Mouse (Mus musculus) layer of hippocampus, postnatal 10 days (tissue): Measurements from ENCODE around the gene Gm49325. TPM values are rescaled to one million over a fixed set of nuclear protein-coding genes. Genes with fewer than 3 reads are reported as not detected.
"Not testable (repeated sequence)": the region's sequence is repeated elsewhere in the genome, so short reads cannot be mapped to it uniquely, and the experiment has no call there.

ENCODE experiments used
- DNase-seq, 2 experiments: peaks; one replicate each; pipeline ENCODE4 v3.0.0; 2021; ENCODE audit warnings: low spot score in 2 of 2
- microRNA-seq, 2 experiments: library from miRNA; unstranded; fragments of <30 nt; microRNA quantifications; one replicate each; pipeline ENCODE4 v1.2.0; 2021
- total RNA-seq, 2 experiments: library from RNA; stranded (reverse); gene quantifications; 2 replicates each; pipeline ENCODE4 v1.2.3; 2021

Gm49325 gene
- total RNA-seq, 2 experiments from 2014 or later = 17.9 to 34.8 TPM

GRCm38 (mm10) chr10:77671519-77671918 is 65.5 kb downstream of the Gm49325 start:
- DNase-seq = no peak

DNA sequence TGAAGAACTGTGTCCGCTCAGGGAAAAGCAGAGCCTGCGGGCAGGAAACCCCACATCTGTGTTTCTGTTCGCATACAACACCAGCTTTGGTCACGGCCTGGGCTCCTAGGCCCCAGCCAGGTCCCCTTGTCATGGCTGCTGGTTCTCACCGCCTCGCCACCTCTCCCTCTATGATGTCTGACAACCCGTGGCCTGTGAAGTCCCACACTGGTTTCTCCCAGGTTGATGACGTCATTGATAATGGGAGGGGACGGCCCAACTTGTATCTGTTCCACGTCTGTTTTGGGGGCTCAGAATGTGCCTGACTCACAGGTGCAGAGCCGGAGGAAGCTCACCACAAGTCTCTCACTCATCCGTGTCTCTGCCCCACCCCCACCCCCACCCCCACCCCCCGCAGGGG is 67.8 kb downstream of the Gm49325 start:
- no peak for DNase-seq

DNA sequence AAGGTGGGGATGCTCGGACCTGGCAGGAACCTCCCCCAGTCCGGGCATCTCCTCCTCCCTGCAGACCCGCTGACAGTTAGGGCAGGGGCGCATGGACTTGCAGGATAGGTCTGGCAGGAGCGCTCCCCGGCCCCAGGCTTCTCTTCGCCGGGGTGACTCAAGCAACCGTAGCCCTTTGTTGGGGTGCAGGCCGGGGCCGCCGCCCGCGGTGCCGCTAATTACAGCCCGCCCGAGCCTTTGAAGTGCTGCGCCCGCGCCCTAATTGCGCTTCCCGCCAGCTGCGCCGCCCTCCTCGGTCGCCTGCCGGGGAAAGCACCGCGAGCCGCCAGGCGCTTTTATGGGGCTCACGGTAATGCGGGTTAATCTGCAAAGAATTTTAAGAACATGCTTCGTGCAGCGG is 71.6 kb downstream of the Gm49325 start:
- peak; percentile 32 to 47 for DNase-seq

DNA sequence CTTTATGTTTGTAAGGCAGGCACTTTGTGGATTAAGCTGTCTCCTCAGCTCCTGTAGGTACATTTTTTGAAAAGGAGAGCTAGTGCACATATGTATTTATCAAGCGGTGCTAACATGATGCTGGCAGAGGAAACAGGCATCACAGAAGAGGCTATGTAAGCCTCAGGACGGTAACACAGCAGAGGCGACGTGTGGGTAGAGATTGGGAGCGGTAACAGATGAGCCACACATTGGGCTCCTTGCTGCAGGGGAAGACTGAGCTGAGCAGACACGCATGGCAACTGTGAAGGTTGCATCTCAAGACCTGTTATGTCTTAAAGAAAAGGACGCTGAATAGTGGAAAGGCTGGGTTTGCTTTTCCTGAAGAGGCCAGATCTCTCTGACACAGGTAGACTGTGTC is 77.0 kb downstream of the Gm49325 start:
- DNase-seq = no peak

GRCm38 (mm10) chr10:77684181-77684580 is 78.2 kb downstream of the Gm49325 start:
- DNase-seq = no peak

DNA sequence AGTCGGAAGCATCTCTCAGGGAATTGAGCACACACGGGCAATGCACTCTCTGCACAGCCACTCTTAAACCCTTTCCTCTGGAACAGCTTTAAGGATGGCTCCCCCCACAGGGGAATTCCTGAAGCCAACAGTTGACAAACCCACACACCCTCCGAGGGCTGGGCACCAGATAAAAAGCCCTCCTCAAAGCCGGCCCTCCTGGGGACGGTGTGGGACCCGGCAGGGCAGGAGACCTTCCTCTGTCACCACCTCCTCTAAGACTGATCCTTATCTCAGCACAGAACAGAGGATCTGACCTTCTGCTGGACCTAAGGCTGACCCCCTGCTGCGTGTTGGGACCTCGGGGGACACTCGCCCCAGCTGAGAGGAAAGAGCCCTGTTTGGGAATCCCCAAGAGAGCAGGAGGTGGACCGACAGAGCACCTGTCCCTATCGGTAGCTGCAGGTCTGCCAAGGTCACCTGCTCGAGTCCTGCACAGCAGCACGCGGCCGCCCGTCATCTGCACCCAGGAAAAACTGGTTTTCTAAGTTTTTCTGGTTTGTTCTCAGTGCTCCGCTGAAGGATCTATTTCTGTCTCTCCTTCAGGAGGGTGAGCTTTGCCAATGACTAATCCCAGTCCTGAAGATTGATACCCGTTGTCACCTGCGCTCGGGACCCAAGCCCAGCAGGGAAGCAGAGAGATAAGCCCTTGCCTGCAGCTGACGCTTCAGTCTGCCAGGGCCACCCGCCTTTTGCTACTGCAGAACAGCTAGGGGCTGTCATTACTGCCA is 80.1 kb downstream of the Gm49325 start, which contains the start of gene Tspear:
Gene Tspear, plus strand, starts transcription at position 675 of the 770 bp plus-strand sequence.
- no peak for DNase-seq

DNA sequence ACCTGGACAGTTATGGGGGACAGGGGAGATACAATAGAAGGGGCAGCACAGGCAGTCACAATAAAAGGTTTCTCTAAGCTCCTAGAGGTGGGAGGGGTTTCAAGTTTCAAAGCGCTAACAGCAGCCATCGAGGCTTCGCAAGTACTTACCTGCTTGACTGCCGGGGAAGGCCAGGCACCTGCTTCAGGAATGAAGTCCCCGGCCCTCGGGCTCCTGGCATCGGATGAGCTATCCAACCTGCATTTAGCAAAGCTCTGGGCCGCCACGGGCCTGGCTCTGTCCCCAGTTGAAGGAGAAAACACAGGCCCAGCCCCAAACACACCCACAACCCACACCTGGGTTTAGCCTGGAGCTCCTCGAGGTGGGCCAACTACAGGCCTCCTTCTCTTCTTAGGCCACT is 81.0 kb downstream of the Gm49325 start:
- no peak for DNase-seq

DNA sequence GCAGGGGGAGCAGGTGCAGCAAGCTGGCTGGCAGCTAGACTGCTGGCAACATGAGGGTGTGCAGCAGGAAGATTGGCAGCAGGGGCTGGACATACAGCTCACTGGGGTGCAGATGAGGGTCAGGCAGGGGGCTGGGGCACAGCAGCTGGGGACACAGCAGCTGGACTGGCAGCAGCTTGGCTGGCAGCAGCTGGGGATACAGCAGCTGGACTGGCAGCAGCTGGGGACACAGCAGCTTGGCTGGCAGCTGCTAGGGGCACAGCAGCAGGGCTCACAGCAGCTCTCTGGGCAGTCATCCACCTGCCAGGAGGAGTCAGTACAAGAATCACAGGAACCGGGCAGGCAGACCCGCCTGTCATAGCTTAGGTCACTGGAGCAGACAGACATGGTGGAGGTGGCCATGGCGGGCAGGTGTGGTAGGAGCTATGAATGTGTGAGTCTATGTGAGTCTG is 84.4 kb downstream of the Gm49325 start, which contains the start of gene Gm19402:
Gene Gm19402, minus strand, starts transcription at position 402 of the 452 bp plus-strand sequence.
- not testable (repeated sequence) for DNase-seq

Small RNAs within 50 kb of the gene (microRNA-seq; reads per million reads assigned to microRNA genes)
- 10.6 to 36.0 reads per million in 2 experiments for gene Mir1930

Other genes with a start within 250 kb of the Gm49325 start
- gene Adarb1, start 187.9 kb upstream of the Gm49325 start, total RNA-seq = 10 to 100 TPM; 72.1 to 77.3 TPM
- gene Fam207a, start 90.4 kb upstream of the Gm49325 start, total RNA-seq = 10 to 100 TPM; 36.5 to 39.7 TPM
- gene Itgb2, start 75.9 kb upstream of the Gm49325 start, total RNA-seq = 1 to 10 TPM; 3.5 to 3.8 TPM
- gene Pttg1ip, start 24.5 kb upstream of the Gm49325 start, total RNA-seq = 10 to 100 TPM; 71.6 to 82.0 TPM
- gene Sumo3, start 100 bp upstream of the Gm49325 start, total RNA-seq = 100 to 1,000 TPM; 129 to 156 TPM
- gene Ube2g2, start 16.1 kb downstream of the Gm49325 start, total RNA-seq = 10 to 100 TPM; 46.6 to 54.3 TPM
- gene Tspear, start 80.4 kb downstream of the Gm49325 start, total RNA-seq = not detected
- not detected for gene Gm19402, start 84.6 kb downstream of the Gm49325 start, total RNA-seq
- not detected for gene Gm9508, start 91.0 kb downstream of the Gm49325 start, total RNA-seq
- not detected for gene Gm10272, start 100.4 kb downstream of the Gm49325 start, total RNA-seq
- gene Gm10024, start 105.3 kb downstream of the Gm49325 start, total RNA-seq = not detected
- gene Gm10142, start 109.6 kb downstream of the Gm49325 start, total RNA-seq = not detected
- gene Krtap12-1, start 114.4 kb downstream of the Gm49325 start, total RNA-seq = not detected
- not detected for gene Gm10100, start 120.3 kb downstream of the Gm49325 start, total RNA-seq
- not detected for gene Gm18596, start 136.4 kb downstream of the Gm49325 start, total RNA-seq
- gene Gm9736, start 145.2 kb downstream of the Gm49325 start, total RNA-seq = not detected
- not detected for gene Gm3233, start 153.5 kb downstream of the Gm49325 start, total RNA-seq
- not detected for gene Gm3238, start 165.1 kb downstream of the Gm49325 start, total RNA-seq
- not detected for gene Gm7138, start 170.7 kb downstream of the Gm49325 start, total RNA-seq
- gene Gm3250, start 176.3 kb downstream of the Gm49325 start, total RNA-seq = not detected
- not detected for gene Gm7137, start 182.0 kb downstream of the Gm49325 start, total RNA-seq
- not detected for gene Gm9639, start 188.9 kb downstream of the Gm49325 start, total RNA-seq
- not detected for gene Gm19668, start 192.9 kb downstream of the Gm49325 start, total RNA-seq
- gene Gm9507, start 205.6 kb downstream of the Gm49325 start, total RNA-seq = not detected
- gene Gm2696, start 208.5 kb downstream of the Gm49325 start, total RNA-seq = not detected
- gene Krtap10-4, start 220.9 kb downstream of the Gm49325 start, total RNA-seq = not detected
- not detected for gene Krtap10-10, start 229.8 kb downstream of the Gm49325 start, total RNA-seq
- gene Gm36176, start 240.6 kb downstream of the Gm49325 start, total RNA-seq = not detected
- gene Gm10318, start 246.7 kb downstream of the Gm49325 start, total RNA-seq = not detected